Mouse (Mus musculus) retina, postnatal 1 day (tissue): ENCODE data around the gene Zfp111.

ENCODE experiments used
- DNase-seq: peaks from one replicate; pipeline ENCODE4 v3.0.0-alpha.2; 2012

Zfp111 gene

GRCm38 (mm10) chr7:24211343-24211742 lies at the start of gene Zfp111:
Gene Zfp111, minus strand, starts transcription at chr7:24211443.
- DNase-seq = no peak

- DNase-seq = no peak
These were observed 48.7 kb upstream of the Zfp111 start for GRCm38 (mm10) chr7:24260000-24260312.

GRCm38 (mm10) chr7:24259306-24259999 lies 48.2 kb upstream of the Zfp111 start:
- DNase-seq = no peak

- DNase-seq = peak; percentile 93
These were observed 43.6 kb upstream of the Zfp111 start, which contains the start of gene Zfp108 for GRCm38 (mm10) chr7:24254633-24255474. Gene Zfp108, plus strand, starts transcription at chr7:24254794.

GRCm38 (mm10) chr7:24253779-24254615 lies 42.8 kb upstream of the Zfp111 start:
- no peak for DNase-seq

- peak; percentile 80 for DNase-seq
These were observed 26.0 kb upstream of the Zfp111 start, which contains the start of gene Zfp109 for GRCm38 (mm10) chr7:24237040-24237791. Gene Zfp109, minus strand, starts transcription at chr7:24237560.

GRCm38 (mm10) chr7:24210296-24210695 lies 947 bp downstream of the Zfp111 start:
- DNase-seq = no peak

- no peak for DNase-seq
These were observed 2.9 kb downstream of the Zfp111 start for GRCm38 (mm10) chr7:24208282-24208886.

GRCm38 (mm10) chr7:24207488-24208261 lies 3.6 kb downstream of the Zfp111 start:
- peak; percentile 92 for DNase-seq

GRCm38 (mm10) chr7:24196961-24197360 lies 14.3 kb downstream of the Zfp111 start:
- DNase-seq = no peak

- DNase-seq = no peak
These were observed 18.1 kb downstream of the Zfp111 start for GRCm38 (mm10) chr7:24193157-24193556.

- no peak for DNase-seq
These were observed 19.9 kb downstream of the Zfp111 start for GRCm38 (mm10) chr7:24191361-24191760.

- no peak for DNase-seq
These were observed 21.7 kb downstream of the Zfp111 start for GRCm38 (mm10) chr7:24189571-24189944.

GRCm38 (mm10) chr7:24188901-24189570 lies 22.2 kb downstream of the Zfp111 start:
- DNase-seq = no peak

GRCm38 (mm10) chr7:24187611-24188010 lies 23.6 kb downstream of the Zfp111 start:
- no peak for DNase-seq

GRCm38 (mm10) chr7:24175337-24175711 lies 35.9 kb downstream of the Zfp111 start:
- no peak for DNase-seq

GRCm38 (mm10) chr7:24174618-24175336 lies 36.5 kb downstream of the Zfp111 start, which contains the start of gene Zfp114:
Gene Zfp114, plus strand, starts transcription at chr7:24175060.
- peak; percentile 92 for DNase-seq

GRCm38 (mm10) chr7:24172191-24172590 lies 39.1 kb downstream of the Zfp111 start:
- no peak for DNase-seq

GRCm38 (mm10) chr7:24153272-24153671 lies 58.0 kb downstream of the Zfp111 start:
- DNase-seq = peak; percentile 58
